ENCODE assay signal across 25 mouse cellular contexts in the genomic region with DNA sequence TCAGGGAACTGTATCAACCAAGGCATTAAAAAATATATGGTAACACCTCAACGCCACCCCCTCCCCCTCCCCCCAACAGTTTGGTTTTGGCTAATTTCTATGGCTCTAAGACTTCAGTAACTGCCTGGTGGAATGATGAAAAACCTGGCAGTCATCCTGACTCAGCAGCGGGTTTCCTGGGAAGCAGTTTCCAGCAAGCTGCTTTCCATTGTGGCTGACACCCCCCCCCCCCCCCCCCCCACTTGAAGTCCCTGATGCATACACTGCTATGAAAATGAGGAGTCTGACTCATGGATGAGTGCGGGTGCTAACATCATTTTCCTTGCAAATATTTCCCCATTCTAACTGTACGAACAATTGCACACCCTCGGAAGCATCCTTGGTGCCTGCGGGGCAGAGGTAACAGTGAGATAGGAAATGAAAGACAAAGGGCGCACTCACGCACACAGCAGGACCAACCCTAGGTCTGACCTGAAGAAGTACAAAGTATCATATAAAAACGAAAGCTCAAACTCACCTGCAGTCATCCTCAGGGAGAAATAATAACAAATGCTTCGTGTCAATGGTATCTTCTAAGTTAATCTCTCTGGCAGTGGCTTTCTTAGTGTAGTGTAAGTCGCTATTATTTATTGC.
DNase-seq lines count a peak whose midpoint lies in the region; TF ChIP-seq lines count a peak whose summit lies in the region.
"Had no signal": no experiment of that assay in that cellular context is flagged by ENCODE, and none has a peak within 500 bp of the region (broad histone marks: within the 10 kb centered on the region; RNA-seq: fewer than 3 reads in every experiment).

No protein-coding gene starts in this region.

- no peaks in the 10 kb centered on the region for H3K9me3 ChIP-seq in ES-E14 (ENCODE audit: control insufficient read depth, insufficient read depth, low read depth, low read length)
- H3K9me3 ChIP-seq: liver, embryonic 15.5 days had no signal

- DNase-seq in cerebellum, postnatal 10 days = peak; percentile 42 to 52
- no peak for DNase-seq in cerebellum, adult 9-11 months
- peak; percentile 19 to 46 for DNase-seq in layer of hippocampus, adult 2 months (ENCODE audit: low spot score in 2 of 2)
- DNase-seq in layer of hippocampus, adult 11-12 months (ENCODE audit: low spot score) = no peak
- no peak for DNase-seq in ES-E14 (ENCODE audit: low read depth, low spot score)
- DNase-seq in ZHBTc4 (ENCODE audit: low read depth, low spot score) = peak; percentile 18
- no peak for DNase-seq in spleen, postnatal 36 days (ENCODE audit: low spot score in 2 of 2)
- no peak for DNase-seq in adrenal gland, adult 8-10 months
- DNase-seq: adrenal gland, adult 2 months; cerebellum, adult 9-10 months; forebrain, postnatal 0 days; gastrocnemius, postnatal 14 days; heart, postnatal 4 days; kidney, adult 9 months; kidney, postnatal 10 days; lung, embryonic 14.5 days; thymus, postnatal 25 days had no signal

- no peak overlapping the region for H3K9ac ChIP-seq in ES-E14 (ENCODE audit: insufficient read depth, low read depth, low read length, poor library complexity, severe bottlenecking)
- H3K9ac ChIP-seq: forebrain, embryonic 12.5 days; forebrain, postnatal 0 days; heart, embryonic 12.5 days; hindbrain, embryonic 14.5 days; limb, embryonic 12.5 days; liver, embryonic 15.5 days; lung, embryonic 14.5 days; neural tube, embryonic 12.5 days had no signal

- no peak overlapping the region for H3K27ac ChIP-seq in layer of hippocampus, adult 2 months
- no peak overlapping the region for H3K27ac ChIP-seq in ES-E14 (ENCODE audit: insufficient read depth, low read depth, low read length, poor library complexity, severe bottlenecking)
- H3K27ac ChIP-seq: forebrain, embryonic 12.5 days; hindbrain, embryonic 14.5 days; limb, embryonic 12.5 days; liver, embryonic 15.5 days; neural tube, embryonic 12.5 days had no signal

- H3K36me3 ChIP-seq in ES-E14 (ENCODE audit: control insufficient read depth, insufficient read depth, low read length, poor library complexity, severe bottlenecking) = no peaks in the 10 kb centered on the region; the same call in 1 of the 2 replicates
- H3K36me3 ChIP-seq: liver, embryonic 15.5 days had no signal

- no peak for TF ChIP-seq CTCF in layer of hippocampus, adult 2 months (conservative IDR thresholded peaks at IDR 0.05)

- in situ Hi-C loops in ES-E14 (cut with MboI; ENCODE audit: low sequenced_read_pairs in 2 of 2, unreplicated experiment in 2 of 2) = no loop called here

- peaks cover 0 to 2% of the 10 kb centered on the region in 2 experiments; a peak in 2 of 4 replicates for H3K4me1 ChIP-seq in ES-E14 (ENCODE audit: control insufficient read depth in 2 of 2, insufficient read depth in 2 of 2, low read length in 2 of 2, poor library complexity in 1 of 2)
- H3K4me1 ChIP-seq: liver, embryonic 15.5 days had no signal

- H3K4me3 ChIP-seq in layer of hippocampus, adult 2 months = no peak overlapping the region
- no peak overlapping the region for H3K4me3 ChIP-seq in ES-E14 (ENCODE audit: insufficient read depth in 1 of 2, low read depth in 1 of 2, low read length in 2 of 2, poor library complexity in 1 of 2, severe bottlenecking in 1 of 2)
- H3K4me3 ChIP-seq: erythroblast, embryonic 14.5 days; forebrain, embryonic 12.5 days; heart, embryonic 12.5 days; limb, embryonic 12.5 days; liver, embryonic 15.5 days; myocyte; neural tube, embryonic 12.5 days had no signal

TF ChIP-seq in ES-E14, 5 proteins besides CTCF, POLR2A, EP300 and RAD21:
- TF ChIP-seq MAFK (IDR thresholded peaks at IDR 0.05; ENCODE audit: insufficient read depth, low read depth, low read length) = 0 out of 2 replicates have a peak, but pooled peaks have one; percentile 15
- no peak for TF ChIP-seq ZC3H11A (IDR thresholded peaks at IDR 0.05; ENCODE audit: borderline replicate concordance, low read depth, low read length)
- TF ChIP-seq HCFC1 (IDR thresholded peaks at IDR 0.05; ENCODE audit: borderline replicate concordance, insufficient read depth, low read length) = no peak
- no peak for TF ChIP-seq ZNF384 (IDR thresholded peaks at IDR 0.05; ENCODE audit: low read depth, low read length)
- TF ChIP-seq CHD2 (IDR thresholded peaks at IDR 0.05; ENCODE audit: low read depth, low read length) = no peak

Comparison
In these comparisons a context has a peak if more than half of its experiments do, and no peak if none do; other contexts are left out.
1. DNase-seq: peak in cerebellum, postnatal 10 days (2 of 2), layer of hippocampus, adult 2 months (2 of 2) and ZHBTc4 (single experiment); none in cerebellum, adult 9-11 months (single experiment), layer of hippocampus, adult 11-12 months (single experiment), ES-E14 (single experiment), spleen, postnatal 36 days (0 of 2) and adrenal gland, adult 8-10 months (single experiment).